Mouse (Mus musculus): ENCODE data around the gene Psmg4.

The Psmg4 gene

DNA sequence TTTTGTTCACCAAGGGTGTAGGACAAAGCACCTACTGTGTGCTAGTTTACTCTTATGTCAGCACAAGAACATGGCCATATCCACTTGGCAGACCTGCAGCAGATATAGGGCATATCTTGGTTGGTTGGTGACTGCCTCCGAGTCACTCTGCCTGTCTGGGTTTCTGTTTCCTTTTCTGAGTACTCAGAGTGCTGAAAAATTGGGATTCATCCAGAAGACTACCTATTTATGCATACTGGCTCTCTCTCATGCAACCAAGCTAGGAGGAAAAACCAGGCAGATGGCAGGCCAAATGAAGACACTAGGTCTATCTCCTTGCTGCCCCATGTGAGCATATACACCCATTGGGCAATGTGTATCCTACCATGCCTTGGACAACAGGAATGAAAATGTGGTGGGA, 32.9 kb downstream of the Psmg4 start:
- no peak for DNase-seq (ENCODE audit: low read depth)

- no peak for DNase-seq (ENCODE audit: low read depth)
Measured at GRCm38 (mm10) chr13:34205216-34205615, 42.5 kb downstream of the Psmg4 start.

GRCm38 (mm10) chr13:34207714-34208470, 45.1 kb downstream of the Psmg4 start:
- no peak for DNase-seq (ENCODE audit: low read depth)

DNA sequence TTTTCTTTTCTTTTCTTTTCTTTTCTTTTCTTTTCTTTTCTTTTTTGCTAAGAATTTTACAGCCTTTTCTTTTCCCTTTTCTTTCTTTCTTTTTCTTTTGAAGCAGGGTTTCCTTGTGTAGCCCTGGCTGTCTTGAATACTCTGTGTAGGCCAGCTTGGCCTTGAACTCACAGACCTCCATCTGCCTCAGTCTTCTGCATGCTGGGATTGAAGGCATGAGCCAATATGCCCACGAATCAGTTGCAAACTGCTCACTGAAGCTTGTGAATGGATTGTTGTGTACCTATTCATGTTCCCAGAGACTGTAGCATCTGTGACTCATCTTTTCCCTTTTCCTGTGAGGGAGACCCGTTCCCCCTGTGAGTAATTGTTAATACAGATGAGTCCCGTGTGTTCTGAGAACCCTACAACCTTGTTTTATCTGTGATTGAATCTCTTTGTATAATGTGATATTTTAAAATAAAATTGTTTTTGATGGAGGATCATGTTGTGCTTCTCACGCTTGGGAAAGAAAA, 48.6 kb downstream of the Psmg4 start:
- no peak for DNase-seq (ENCODE audit: low read depth)

DNA sequence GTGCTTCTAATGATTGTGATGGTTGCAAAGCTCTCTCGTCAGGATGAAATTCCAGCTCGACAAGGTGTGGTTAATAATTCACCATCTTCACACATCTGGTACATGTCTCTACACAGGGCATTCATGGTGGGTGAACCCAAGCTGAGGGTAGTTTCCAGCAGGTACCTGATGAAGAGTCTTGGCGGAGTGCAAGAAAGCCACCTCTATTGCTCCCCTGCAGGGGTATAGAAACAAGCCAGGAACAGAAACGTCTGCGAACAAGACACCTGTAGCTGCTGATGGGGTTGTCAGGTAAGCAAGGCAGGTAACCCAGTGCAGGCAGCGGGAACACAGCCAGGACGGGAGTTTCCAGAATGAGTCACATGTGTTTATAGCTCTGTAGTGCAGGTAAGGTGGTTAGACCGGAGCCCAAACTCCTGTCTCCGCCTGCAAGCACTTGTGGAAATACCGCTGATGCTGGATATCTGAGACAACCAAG, 50.0 kb downstream of the Psmg4 start:
- DNase-seq (ENCODE audit: low read depth), result no peak

DNA sequence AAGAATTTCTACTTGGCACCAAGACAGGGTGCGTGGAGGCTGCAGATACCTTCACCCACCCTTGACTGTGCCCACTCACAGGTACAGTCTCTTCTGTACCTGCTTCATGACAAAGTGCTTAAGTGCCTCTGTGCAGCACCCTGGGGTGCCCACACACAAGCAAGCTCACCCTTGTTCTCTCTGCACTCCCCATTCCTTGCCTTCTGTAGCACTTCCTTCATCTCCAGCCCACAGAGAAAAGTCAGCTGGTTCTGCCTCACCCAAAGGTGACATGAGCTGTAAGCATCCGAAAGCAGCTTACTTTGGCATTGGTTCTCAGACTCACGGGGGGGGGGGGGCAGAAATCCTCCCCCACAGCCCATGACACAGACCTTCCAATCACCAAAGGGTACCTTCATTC, 52.1 kb downstream of the Psmg4 start:
- DNase-seq (ENCODE audit: low read depth), result no peak

DNA sequence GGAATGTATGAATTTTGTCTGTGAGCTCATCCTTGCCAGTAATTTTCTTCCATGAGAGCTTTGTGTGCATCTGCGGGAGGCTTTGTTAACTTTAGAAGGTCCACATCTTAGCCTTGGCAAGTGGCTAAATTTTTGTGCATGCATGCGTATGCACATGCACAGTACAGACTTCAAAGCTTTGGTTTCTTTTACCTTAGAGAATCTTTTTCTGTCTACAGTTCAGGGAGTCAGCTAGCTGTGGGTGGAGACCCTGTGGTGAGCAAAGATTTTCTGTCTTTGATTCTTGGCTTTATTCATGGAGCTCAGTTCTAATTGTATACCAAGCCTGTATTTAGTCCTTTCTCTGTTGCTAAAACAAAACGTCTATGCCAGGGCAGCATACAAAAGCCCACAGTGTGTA, 56.0 kb downstream of the Psmg4 start:
- DNase-seq (ENCODE audit: low read depth), result no peak

DNA sequence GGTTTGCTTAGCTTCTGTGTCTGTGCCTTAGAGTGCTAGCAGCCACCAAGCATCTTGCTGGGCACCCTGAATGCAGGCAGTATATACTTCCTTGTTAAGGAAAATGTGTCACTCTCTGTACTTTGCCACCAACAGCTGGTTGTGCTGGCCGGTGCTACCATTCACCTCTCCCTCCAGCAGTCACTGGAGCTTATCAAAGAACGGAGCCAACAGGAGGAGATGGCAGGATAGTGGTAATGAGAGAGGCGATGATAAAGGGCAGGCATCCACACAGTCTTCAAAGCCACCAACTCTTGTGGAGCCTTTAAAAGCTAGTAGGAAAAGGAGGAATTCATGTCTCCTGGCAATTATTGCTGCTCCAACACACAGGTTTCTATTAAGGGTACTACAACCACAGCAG, 57.0 kb downstream of the Psmg4 start:
- no peak for DNase-seq (ENCODE audit: low read depth)

DNA sequence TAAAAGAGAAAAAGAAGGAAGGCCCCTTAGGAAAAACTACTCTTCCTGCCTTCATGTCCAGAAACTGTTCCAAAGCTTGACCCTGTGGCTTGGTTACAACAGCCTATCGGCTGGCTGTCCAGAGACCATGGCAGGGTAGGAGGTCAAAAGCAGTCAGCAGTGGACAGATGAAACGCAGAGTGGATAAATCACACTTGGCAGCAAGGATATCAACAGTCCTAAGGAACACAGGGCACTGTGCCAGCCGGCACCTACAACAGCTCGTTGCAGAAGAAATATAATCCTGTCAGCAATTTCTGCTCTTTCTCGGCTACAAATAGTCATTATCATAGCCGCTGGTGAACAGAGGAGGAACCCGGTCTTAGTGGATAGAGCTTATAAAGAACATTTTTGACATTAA, 60.2 kb downstream of the Psmg4 start:
- DNase-seq (ENCODE audit: low read depth), result no peak

DNA sequence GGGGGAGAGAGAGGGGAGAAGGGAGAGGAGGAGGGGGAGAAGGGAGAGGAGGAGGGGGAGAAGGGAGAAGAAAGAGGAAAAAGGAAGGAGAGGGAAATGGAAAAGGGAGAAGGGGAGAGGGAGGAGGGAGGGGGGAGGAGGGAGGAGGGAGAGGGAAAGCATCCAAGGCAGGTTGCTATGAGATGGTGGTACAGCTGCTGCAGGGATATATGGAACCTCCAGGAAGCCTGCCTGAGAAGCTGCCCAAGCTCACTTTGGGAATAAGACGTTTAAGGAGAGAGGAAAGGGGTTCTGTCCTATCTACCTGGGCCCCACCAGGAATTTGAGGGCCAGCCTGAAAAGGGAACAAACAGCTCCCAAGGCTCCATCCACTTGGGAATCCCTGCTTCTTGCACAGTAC, 64.2 kb downstream of the Psmg4 start:
- no peak for DNase-seq (ENCODE audit: low read depth)

Measured in naive thymus-derived CD4-positive, alpha-beta T cell, adult 2 months (primary cell).